Mouse (Mus musculus): ENCODE data around the gene Tcf3. TPM values are rescaled to one million over a fixed set of nuclear protein-coding genes. Genes with fewer than 3 reads are reported as not detected.

The Tcf3 gene
- total and polyA plus RNA-seq, 3 experiments = 146 to 223 (median 207) TPM

GRCm38 (mm10) chr10:80384115-80384639 lies 49.3 kb downstream of the Tcf3 start:
- no peak for DNase-seq (ENCODE audit: extremely low read depth)
- dilution Hi-C loops (cut with MboI; ENCODE audit: extremely low pct_ligation_motif_present, extremely low pct_unique_long_range_greater_than_20kb, low sequenced_read_pairs) (no loop called here), in situ Hi-C loops (cut with MboI; ENCODE audit: low pct_ligation_motif_present, low pct_unique_long_range_greater_than_20kb, low sequenced_read_pairs) (no loop called here)
- Histone ChIP-seq H3K9ac (ENCODE audit: insufficient read depth, low read depth) (no peak overlapping the region), H3K4me3 (replicated peaks in 1 of 3; ENCODE audit: low read depth in 2 of 3, low read length in 2 of 3, poor library complexity in 1 of 3) (no peak overlapping the region), H3K9me3 (replicated peaks; ENCODE audit: low read length) (no peaks in the 10 kb centered on the region), H3K27me3 (replicated peaks) (no peaks in the 10 kb centered on the region), H3K4me1 (ENCODE audit: control insufficient read depth in 1 of 2, insufficient read depth in 2 of 2) (peaks cover 35 to 49% of the 10 kb centered on the region in 2 experiments), H3K36me3 (replicated peaks in 1 of 2; ENCODE audit: control insufficient read depth in 1 of 2, insufficient read depth in 1 of 2, low read length in 1 of 2) (peaks cover 17 to 49% of the 10 kb centered on the region in 2 experiments), H3K27ac (ENCODE audit: insufficient read depth, low read depth) (no peak overlapping the region), H3K4me2 (ENCODE audit: insufficient read depth, low read depth, poor library complexity, severe bottlenecking) (no peak overlapping the region), H3K79me2 (replicated peaks; ENCODE audit: control insufficient read depth, extremely low read depth, insufficient read depth, poor library complexity, severe bottlenecking) (no peaks in the 10 kb centered on the region)
- no peak for TF ChIP-seq BHLHE40 (IDR thresholded peaks at IDR 0.05; ENCODE audit: low read depth, low read length)
- TF ChIP-seq E2F4 (IDR thresholded peaks at IDR 0.05; ENCODE audit: insufficient replicate concordance, low read depth, low read length) = no peak
- TF ChIP-seq SMC3 (IDR thresholded peaks at IDR 0.05; ENCODE audit: low read depth, low read length) = no peak
- no peak for TF ChIP-seq MXI1 (IDR thresholded peaks at IDR 0.05; ENCODE audit: low read depth, low read length)
- TF ChIP-seq CHD2 (IDR thresholded peaks at IDR 0.05; ENCODE audit: low read length) = no peak
- TF ChIP-seq USF1 (IDR thresholded peaks at IDR 0.05; ENCODE audit: low read depth, low read length) = no peak
- TF ChIP-seq RCOR1 (conservative IDR thresholded peaks at IDR 0.05; ENCODE audit: low read depth, low read length) = no peak
- TF ChIP-seq CTCF (conservative IDR thresholded peaks at IDR 0.05 in 1 of 2, IDR thresholded peaks at IDR 0.05 in 1 of 2; ENCODE audit: low read depth in 2 of 2, low read length in 2 of 2) = no peak
- TF ChIP-seq GABPA (IDR thresholded peaks at IDR 0.05; ENCODE audit: insufficient replicate concordance, low read depth, low read length) = no peak
- no peak for TF ChIP-seq UBTF (IDR thresholded peaks at IDR 0.05; ENCODE audit: low read depth, low read length)
- TF ChIP-seq POLR2AphosphoS2 (IDR thresholded peaks at IDR 0.05; ENCODE audit: low read depth, low read length) = no peak
- no peak for TF ChIP-seq NELFE (IDR thresholded peaks at IDR 0.05; ENCODE audit: low read depth, low read length)
- TF ChIP-seq IRF4 (IDR thresholded peaks at IDR 0.05; ENCODE audit: low read depth, low read length) = no peak
- TF ChIP-seq JUND (conservative IDR thresholded peaks at IDR 0.05; ENCODE audit: low read depth, low read length) = no peak
- TF ChIP-seq MAFK (IDR thresholded peaks at IDR 0.05; ENCODE audit: insufficient replicate concordance, low read length) = no peak

GRCm38 (mm10) chr10:80383431-80383830 lies 50.0 kb downstream of the Tcf3 start:
- Histone ChIP-seq H3K36me3 (replicated peaks in 1 of 2; ENCODE audit: control insufficient read depth in 1 of 2, insufficient read depth in 1 of 2, low read length in 1 of 2) (peaks cover 17 to 49% of the 10 kb centered on the region in 2 experiments), H3K9me3 (replicated peaks; ENCODE audit: low read length) (no peaks in the 10 kb centered on the region), H3K27ac (ENCODE audit: insufficient read depth, low read depth) (no peak overlapping the region), H3K9ac (ENCODE audit: insufficient read depth, low read depth) (no peak overlapping the region), H3K4me2 (ENCODE audit: insufficient read depth, low read depth, poor library complexity, severe bottlenecking) (no peak overlapping the region), H3K4me1 (ENCODE audit: control insufficient read depth in 1 of 2, insufficient read depth in 2 of 2) (peaks cover 30 to 44% of the 10 kb centered on the region in 2 experiments), H3K79me2 (replicated peaks; ENCODE audit: control insufficient read depth, extremely low read depth, insufficient read depth, poor library complexity, severe bottlenecking) (no peaks in the 10 kb centered on the region), H3K27me3 (replicated peaks) (no peaks in the 10 kb centered on the region), H3K4me3 (replicated peaks in 1 of 3; ENCODE audit: low read depth in 2 of 3, low read length in 2 of 3, poor library complexity in 1 of 3) (no peak overlapping the region)
- DNase-seq (ENCODE audit: extremely low read depth) = no peak
- dilution Hi-C loops (cut with MboI; ENCODE audit: extremely low pct_ligation_motif_present, extremely low pct_unique_long_range_greater_than_20kb, low sequenced_read_pairs) (no loop called here), in situ Hi-C loops (cut with MboI; ENCODE audit: low pct_ligation_motif_present, low pct_unique_long_range_greater_than_20kb, low sequenced_read_pairs) (no loop called here)
- TF ChIP-seq RAD21 (IDR thresholded peaks at IDR 0.05; ENCODE audit: low read depth, low read length) (no peak), CTCF (conservative IDR thresholded peaks at IDR 0.05 in 1 of 2, IDR thresholded peaks at IDR 0.05 in 1 of 2; ENCODE audit: low read depth in 2 of 2, low read length in 2 of 2) (peak in 1 of 2 experiments; percentile 30; a peak in 2 of 4 replicates), MAFK (IDR thresholded peaks at IDR 0.05; ENCODE audit: insufficient replicate concordance, low read length) (0 out of 2 replicates have a peak, but pooled peaks have one; percentile 27)

All from CH12.LX (cell line).